Mouse (Mus musculus): ENCODE data around the gene Cemip.

DNA sequence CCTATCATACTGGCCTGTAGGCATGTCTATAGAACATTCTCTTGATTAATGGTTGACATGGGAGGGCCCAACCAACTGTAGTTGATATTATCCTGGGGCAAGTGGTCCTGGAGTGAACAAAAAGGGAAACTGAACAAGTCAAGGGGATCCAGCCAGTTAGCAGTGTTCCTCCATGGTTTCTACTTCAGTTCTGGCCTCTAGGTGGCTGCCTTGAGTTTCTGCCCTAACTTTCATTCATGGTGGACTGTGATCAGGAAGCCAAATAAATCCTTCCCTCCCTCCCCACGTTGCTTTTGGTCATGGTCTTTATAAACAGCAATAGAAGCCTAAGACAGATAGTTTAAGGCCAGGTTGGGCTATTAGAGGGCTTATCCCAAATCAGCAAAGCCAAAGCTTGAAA is 3.5 kb upstream of the Cemip start:
- TF ChIP-seq POLR2A (IDR thresholded peaks at IDR 0.05; ENCODE audit: control insufficient read depth, extremely low read depth, insufficient read depth, low read length, poor library complexity) (no peak), CTCF (IDR thresholded peaks at IDR 0.05; ENCODE audit: borderline replicate concordance, control insufficient read depth, extremely low read depth, insufficient read depth, low read length, poor library complexity) (no peak)

Data from thymus, adult 2 months (tissue).